Mouse (Mus musculus) liver, embryonic 14.5 days (tissue): Measurements from ENCODE around the gene Pecam1. TPM values are rescaled to one million over a fixed set of nuclear protein-coding genes. Genes with fewer than 3 reads are reported as not detected.
"Not testable (repeated sequence)": the region's sequence is repeated elsewhere in the genome, so short reads cannot be mapped to it uniquely, and the experiment has no call there.

Experiments
- ATAC-seq: fragments of 200-750 bp; cut with Nextera tagmentation; 2 replicates; pipeline ENCODE4 v1.8.0; 2017; ENCODE audit warnings: moderate number of reproducible peaks, mild to moderate bottlenecking, moderate library complexity; ENCODE audit not compliant: insufficient read depth
- DNase-seq, 3 experiments: peaks; one replicate each; pipeline ENCODE4 v3.0.0-alpha.2; 2012 to 2013; ENCODE audit warnings: low read depth in 3 of 3, low spot score in 3 of 3
- H3K27ac ChIP-seq: fragments of 300-500 bp; sonication (generic); 2 replicates; pipeline ENCODE4 v1.5.1; 2014; ENCODE audit warnings: moderate library complexity, mild to moderate bottlenecking, control low read depth, inconsistent platforms
- H3K27me3 ChIP-seq: fragments of 300-500 bp; sonication (generic); 2 replicates; pipeline ENCODE4 v1.6.1; 2014; ENCODE audit warnings: mild to moderate bottlenecking, low read length, moderate library complexity; ENCODE audit not compliant: control insufficient read depth, insufficient read depth
- H3K36me3 ChIP-seq: fragments of 300-500 bp; sonication (generic); replicated peaks from 2 replicates; pipeline ENCODE4 v1.6.1; 2014; ENCODE audit warnings: low read depth; ENCODE audit not compliant: control insufficient read depth, insufficient read depth
- H3K4me1 ChIP-seq, 2 experiments: fragments of 200-500 bp in 1 of 2; fragments of 300-500 bp in 1 of 2; sonication (generic) in 1 of 2; replicated peaks; 2 replicates each; pipeline ENCODE4 v1.6.1; 2012 to 2014; ENCODE audit warnings: antibody characterized with exemption in 1 of 2, inconsistent platforms in 1 of 2, low read length in 1 of 2; ENCODE audit not compliant: control insufficient read depth in 2 of 2, insufficient read depth in 2 of 2
- H3K4me2 ChIP-seq: fragments of 300-500 bp; sonication (generic); 2 replicates; pipeline ENCODE4 v1.6.1; 2014; ENCODE audit warnings: low read depth, mild to moderate bottlenecking, control low read depth, moderate library complexity
- H3K4me3 ChIP-seq, 2 experiments: fragments of 200-500 bp in 1 of 2; fragments of 300-500 bp in 1 of 2; sonication (generic) in 1 of 2; 2 replicates each; pipeline ENCODE4 v1.5.1; 2012 to 2014; ENCODE audit warnings: low read depth in 2 of 2, low read length in 2 of 2, mild to moderate bottlenecking in 2 of 2, control low read depth in 1 of 2, inconsistent platforms in 1 of 2, moderate library complexity in 1 of 2; ENCODE audit not compliant: insufficient read depth in 1 of 2
- H3K9ac ChIP-seq: fragments of 300-500 bp; sonication (generic); replicated peaks from 2 replicates; pipeline ENCODE4 v1.6.1; 2014; ENCODE audit warnings: mild to moderate bottlenecking, control low read depth, moderate library complexity
- H3K9me3 ChIP-seq: fragments of 300-500 bp; sonication (generic); 2 replicates; pipeline ENCODE4 v1.6.1; 2016; ENCODE audit warnings: low read length, mixed read lengths; ENCODE audit not compliant: control insufficient read depth
- CTCF ChIP-seq: IDR thresholded peaks from 2 replicates; pipeline ENCODE4 v1.5.1; 2016; ENCODE audit warnings: antibody characterized with exemption, low read depth, control low read depth
- EP300 ChIP-seq: IDR thresholded peaks from 2 replicates; pipeline ENCODE4 v1.6.1; 2016; ENCODE audit warnings: antibody characterized with exemption, low read depth
- WGBS: fragments of 180-500 bp; shearing (Covaris S2); extraction: QIAGEN DNeasy Blood & Tissue Kit; methylation state at CpG from one replicate; pipeline ENCODE4 v1.1.7; 2014; ENCODE audit not compliant: insufficient replicate concordance; 5-methylcytosine and 5-hydroxymethylcytosine counted together
- polyA plus RNA-seq, 2 experiments: library from polyadenylated mRNA; depleted of rRNA in 1 of 2; stranded (reverse) in 1 of 2; unstranded in 1 of 2; fragments of >200 nt; fragmentation: Nextera tagmentation in 1 of 2; extraction: Ambion mirVana in 1 of 2; gene quantifications; 2 replicates each; pipeline versions ENCODE4 v1.2.1 to v1.2.3; 2012 to 2014

The Pecam1 gene
- polyA plus RNA-seq, 2 experiments: 5.5 to 6.3 TPM

DNA sequence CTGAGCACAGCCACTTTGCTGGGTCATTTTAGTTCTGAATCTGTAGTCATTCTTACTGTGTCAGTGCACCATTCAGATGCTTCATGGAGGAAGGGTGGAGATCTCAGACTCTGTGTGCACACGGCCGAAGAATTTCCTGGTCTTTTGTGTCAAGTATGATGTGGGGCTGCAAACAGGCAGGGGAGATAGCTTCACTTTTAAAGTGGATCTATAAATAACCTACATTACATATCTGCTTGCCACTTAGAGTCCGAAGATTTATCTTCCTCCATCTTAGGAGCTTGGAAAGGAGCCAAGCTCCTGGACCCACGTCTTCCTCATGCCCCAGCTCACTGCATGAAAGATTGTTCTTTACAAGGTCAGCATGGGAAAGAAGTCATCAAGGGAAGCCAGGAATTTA is 19.7 kb downstream of the Pecam1 start:
- Histone ChIP-seq H3K27me3 (no peaks in the 10 kb centered on the region), H3K4me3 (no peak overlapping the region), H3K27ac (no peak overlapping the region), H3K4me1 (peaks cover 6 to 13% of the 10 kb centered on the region in 2 experiments), H3K9ac (no peak overlapping the region), H3K4me2 (no peak overlapping the region), H3K9me3 (no peaks in the 10 kb centered on the region; the same call in 1 of the 2 replicates), H3K36me3 (no peaks in the 10 kb centered on the region)
- ATAC-seq (no peak), DNase-seq (no peak)
- TF ChIP-seq EP300 (no peak), CTCF (no peak)
- WGBS: 35% methylated on average over 4 of the region's 4 CpGs

DNA sequence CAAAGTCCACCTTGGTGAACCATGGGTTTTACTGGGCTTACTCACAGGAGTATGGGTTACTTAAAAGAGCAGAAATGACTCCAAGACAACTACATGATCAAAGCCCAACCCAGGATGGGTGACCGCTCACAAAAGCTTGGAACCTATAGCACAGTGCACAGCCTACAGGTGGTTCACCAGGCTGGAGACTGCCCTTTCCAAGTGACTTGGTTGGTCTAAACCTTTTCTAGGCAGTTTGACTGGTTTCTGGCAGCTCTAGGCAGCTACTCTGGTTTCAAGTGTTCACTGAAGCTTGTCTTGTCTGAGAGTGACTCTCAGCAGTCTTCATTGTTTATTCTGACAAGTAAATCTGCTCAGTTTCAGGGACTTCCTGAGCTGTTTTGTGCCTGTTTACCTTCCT is 20.8 kb downstream of the Pecam1 start:
- no peak overlapping the region for H3K27ac ChIP-seq
- no peaks in the 10 kb centered on the region for H3K27me3 ChIP-seq
- no peak overlapping the region for H3K4me3 ChIP-seq
- peaks cover 6 to 13% of the 10 kb centered on the region in 2 experiments for H3K4me1 ChIP-seq
- no peak overlapping the region for H3K4me2 ChIP-seq
- WGBS: 77% methylated on average over 1 of the region's 1 CpGs
- ATAC-seq (no peak), DNase-seq (no peak)
- no peaks in the 10 kb centered on the region for H3K36me3 ChIP-seq
- no peak overlapping the region for H3K9ac ChIP-seq
- H3K9me3 ChIP-seq: no peaks in the 10 kb centered on the region; the same call in 1 of the 2 replicates
- TF ChIP-seq EP300 (no peak), CTCF (no peak)

DNA sequence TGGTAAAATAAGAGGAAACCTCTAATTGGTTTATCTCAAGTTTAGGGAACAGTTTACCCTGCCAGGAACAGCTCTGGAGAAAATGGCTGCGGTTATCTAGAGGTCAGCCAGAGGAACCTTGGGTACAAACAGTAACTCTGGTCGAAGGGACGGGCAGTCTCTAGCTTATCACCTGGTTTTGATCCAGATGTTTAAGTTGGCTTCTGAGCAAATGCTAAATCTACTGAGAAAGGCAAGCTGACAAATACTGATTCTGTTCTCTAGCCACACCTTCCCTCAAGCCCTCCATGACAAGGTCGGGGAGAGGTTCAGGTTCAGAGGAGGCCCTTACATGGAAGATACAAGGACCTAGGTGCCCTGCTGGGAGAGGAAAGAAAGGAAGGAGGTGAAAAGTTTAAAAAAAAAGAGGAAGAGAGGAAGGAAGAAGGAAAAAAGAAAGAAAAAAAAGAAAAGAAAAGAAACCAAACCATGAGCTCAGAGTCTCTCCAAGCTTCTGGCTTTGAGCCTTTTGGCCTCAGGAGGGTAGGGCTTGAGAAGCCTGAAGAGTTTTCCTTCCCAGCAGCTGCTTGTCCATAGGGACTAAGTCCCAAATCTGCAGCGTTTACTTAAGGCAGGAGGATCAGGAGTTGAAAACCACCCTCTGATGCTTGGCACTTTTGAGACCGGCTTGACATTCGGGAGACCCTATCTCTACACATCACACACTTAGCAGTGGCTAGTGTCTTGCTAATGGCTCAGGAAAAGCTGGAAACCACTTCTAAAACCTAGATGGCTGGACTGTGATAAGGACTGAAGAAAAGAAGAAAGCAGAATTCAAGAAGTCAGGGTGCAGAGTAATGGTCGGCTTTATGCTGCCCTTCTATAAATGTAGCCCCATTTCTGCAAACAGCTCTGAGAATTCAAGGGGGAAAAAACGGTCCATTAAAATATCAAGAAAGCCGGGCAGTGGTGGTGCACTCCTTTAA is 21.7 kb downstream of the Pecam1 start:
- Histone ChIP-seq H3K36me3 (no peaks in the 10 kb centered on the region), H3K27ac (no peak overlapping the region), H3K4me1 (peaks cover 6 to 15% of the 10 kb centered on the region in 2 experiments), H3K9ac (no peak overlapping the region), H3K4me2 (no peak overlapping the region), H3K9me3 (no peaks in the 10 kb centered on the region; the same call in 1 of the 2 replicates), H3K27me3 (no peaks in the 10 kb centered on the region), H3K4me3 (no peak overlapping the region)
- TF ChIP-seq EP300: no peak
- peak; percentile 47; the same call in 1 of the 2 replicates for ATAC-seq
- DNase-seq: peak in 1 of 3 experiments; percentile 20
- WGBS: 23% methylated on average over 10 of the region's 10 CpGs

DNA sequence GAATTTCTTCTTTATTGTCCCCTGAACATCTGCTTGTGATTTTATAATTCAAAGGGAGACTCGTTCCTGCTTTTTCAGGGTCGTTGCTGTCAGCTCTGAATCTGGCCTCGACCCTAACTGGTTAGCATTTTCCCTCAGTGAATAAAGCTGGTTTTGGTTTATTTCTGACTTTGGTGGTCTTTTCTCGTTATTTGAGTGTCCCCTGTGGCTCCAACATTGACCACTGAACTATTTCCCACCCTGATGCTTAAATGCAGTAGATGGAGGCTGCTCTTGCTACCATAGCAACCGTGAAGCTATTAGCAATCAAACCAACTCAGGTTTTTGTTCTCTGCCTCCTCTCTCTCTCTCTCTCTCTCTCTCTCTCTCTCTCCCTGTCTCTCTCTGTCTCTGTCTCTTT is 22.5 kb downstream of the Pecam1 start:
- H3K4me2 ChIP-seq: no peak overlapping the region
- no peaks in the 10 kb centered on the region; the same call in 1 of the 2 replicates for H3K9me3 ChIP-seq
- no peak for ATAC-seq
- H3K27me3 ChIP-seq: no peaks in the 10 kb centered on the region
- H3K4me1 ChIP-seq: peaks cover 10 to 20% of the 10 kb centered on the region in 2 experiments
- H3K9ac ChIP-seq: no peak overlapping the region
- no peak for DNase-seq
- TF ChIP-seq EP300 (no peak), CTCF (no peak)
- H3K27ac ChIP-seq: no peak overlapping the region
- no peak overlapping the region for H3K4me3 ChIP-seq
- no peaks in the 10 kb centered on the region for H3K36me3 ChIP-seq
- 64% methylated on average over 5 of the region's 5 CpGs for WGBS

DNA sequence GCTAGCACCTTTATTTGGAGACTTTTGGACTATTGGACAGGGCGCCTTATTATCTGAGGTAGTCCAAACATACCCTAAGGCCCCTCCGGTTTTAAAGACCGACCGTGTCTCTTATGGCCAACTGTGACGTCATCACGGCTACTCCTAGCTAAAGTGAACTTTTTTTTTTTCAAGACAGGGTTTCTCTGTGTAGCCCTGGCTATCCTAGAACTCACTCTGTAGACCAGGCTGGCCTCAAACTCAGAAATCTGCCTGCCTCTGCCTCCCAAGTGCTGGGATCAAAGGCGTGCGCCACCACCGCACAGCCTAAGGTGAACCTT is 25.6 kb downstream of the Pecam1 start:
- not testable (repeated sequence) for ATAC-seq, H3K4me2 ChIP-seq, H3K36me3 ChIP-seq, H3K27ac ChIP-seq, H3K4me3 ChIP-seq, H3K27me3 ChIP-seq, H3K9me3 ChIP-seq, H3K9ac ChIP-seq, DNase-seq
- peaks cover 16 to 21% of the 10 kb centered on the region in 2 experiments for H3K4me1 ChIP-seq
- 76% methylated on average over 9 of the region's 9 CpGs for WGBS
